Mouse (Mus musculus): ENCODE measurements around the gene Rnf166.

Gene Rnf166

GRCm38 (mm10) chr8:122437708-122438331 is 38.0 kb downstream of the Rnf166 start:
- no peak for DNase-seq (ENCODE audit: low spot score in 2 of 2)

GRCm38 (mm10) chr8:122436586-122437125 is 39.2 kb downstream of the Rnf166 start:
- DNase-seq (ENCODE audit: low spot score in 2 of 2) = no peak

GRCm38 (mm10) chr8:122436146-122436545 is 39.7 kb downstream of the Rnf166 start:
- no peak for DNase-seq (ENCODE audit: low spot score in 2 of 2)

GRCm38 (mm10) chr8:122435375-122435774 is 40.5 kb downstream of the Rnf166 start:
- DNase-seq (ENCODE audit: low spot score in 2 of 2) = no peak

DNA sequence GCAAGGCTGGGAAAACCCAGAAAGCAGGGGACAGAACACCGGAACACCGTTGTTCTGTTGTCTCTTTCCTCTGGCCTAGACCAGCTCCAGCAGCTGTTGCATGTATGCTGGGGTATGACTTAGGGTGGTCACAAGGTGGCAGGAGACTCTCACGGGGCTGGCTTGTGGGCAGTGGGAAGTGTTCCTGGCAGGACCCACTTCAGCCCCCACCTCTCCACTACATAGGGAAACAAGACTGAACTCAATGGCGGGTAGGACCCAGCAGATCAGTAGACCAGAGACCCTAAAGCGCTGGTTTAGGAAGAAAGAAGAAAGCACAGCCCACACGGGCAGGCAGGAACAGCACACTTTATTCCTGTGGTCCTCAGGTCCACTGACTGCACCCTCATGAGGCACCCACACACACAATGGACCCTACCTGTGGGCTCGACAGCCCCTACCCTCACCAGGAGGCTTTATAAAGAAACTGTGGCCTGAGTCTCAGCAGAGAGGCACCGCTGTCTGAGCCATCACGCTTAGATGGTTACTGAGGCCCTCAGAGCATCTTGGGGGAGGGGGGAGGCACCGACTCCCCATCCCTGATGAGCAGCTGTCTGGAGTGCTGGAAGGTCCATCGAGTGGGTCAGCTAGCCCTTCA is 42.5 kb downstream of the Rnf166 start:
- DNase-seq (ENCODE audit: low spot score in 2 of 2) = no peak

DNA sequence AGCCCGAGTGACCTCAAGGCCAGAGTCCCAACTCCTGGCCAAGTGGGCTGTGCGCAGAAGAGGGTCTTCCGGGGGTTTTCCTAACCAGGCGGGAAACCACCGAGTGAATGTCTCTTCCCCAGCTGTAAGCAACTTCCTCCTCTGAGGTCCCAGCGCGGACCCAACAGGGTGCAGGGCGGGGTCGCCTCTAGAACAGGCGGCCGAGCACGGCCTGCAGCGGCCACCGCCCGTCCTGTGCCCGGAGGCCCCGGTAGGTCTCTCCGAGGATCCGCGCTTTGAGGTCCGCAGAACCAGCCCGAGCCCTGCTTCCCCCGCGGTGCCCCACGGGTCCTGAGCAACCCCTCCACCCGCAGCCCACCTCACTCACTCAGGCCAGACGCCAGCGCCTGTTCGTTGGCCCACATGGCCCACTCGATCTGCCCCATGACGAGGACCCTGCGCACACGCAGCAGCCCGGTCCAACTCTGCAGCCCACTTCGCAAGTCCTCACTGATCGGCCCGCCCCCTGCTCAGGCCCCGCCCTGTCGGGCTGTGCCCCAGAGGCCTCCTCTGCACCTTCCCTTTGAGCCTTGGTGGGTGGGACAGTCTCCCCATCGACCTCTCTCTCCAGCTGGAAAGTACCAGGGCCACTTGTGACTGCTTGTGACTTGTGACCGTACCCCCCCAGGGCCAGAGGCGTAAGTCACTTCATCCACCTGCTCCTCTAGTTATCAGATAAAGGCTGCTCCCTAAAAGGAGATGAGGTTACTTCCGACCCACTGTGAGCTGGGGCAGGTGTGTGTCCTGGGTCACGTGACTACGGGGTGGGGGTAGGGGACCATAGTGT is 43.2 kb downstream of the Rnf166 start, which contains the start of gene Cyba:
Gene Cyba, minus strand, starts transcription at position 488 of the 826 bp plus-strand sequence.
- DNase-seq (ENCODE audit: low spot score in 2 of 2) = peak; percentile 57 to 75

DNA sequence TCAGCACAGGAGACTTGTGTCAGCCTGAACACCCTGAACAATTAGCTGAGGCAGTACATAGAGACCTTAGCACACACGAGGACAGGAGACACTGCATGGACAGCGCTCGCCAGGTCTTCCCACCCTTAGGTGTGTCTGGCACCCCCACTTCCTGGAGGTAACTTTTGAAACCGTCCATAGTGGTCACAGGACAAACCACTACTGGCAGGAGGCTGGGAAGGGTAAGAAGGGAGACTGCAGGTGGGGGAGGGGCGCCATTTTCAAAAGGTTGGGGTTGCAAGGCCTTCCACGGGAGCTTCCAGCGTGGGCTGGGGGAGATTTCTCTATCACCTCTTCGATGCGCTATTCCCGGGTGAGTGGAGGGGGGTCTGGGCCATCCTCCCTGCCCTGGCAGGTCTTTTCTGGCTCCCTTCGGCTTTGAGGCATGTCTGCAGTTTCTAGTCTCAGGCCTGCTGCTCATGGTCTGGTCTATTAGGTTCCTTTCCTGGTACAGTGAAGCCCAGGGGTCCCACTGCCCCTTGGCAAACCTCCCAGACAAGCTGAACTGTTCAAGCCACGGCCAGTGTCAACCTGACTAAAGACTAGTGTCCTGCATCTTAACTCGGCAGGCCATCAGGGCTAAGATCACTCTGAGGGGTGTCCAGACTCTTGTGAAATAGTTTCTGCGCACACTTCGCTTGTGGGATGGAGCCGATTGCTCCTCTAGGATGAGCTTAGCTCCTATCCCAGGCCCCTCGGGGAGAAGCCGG is 44.0 kb downstream of the Rnf166 start:
- DNase-seq (ENCODE audit: low spot score in 2 of 2) = peak in 1 of 2 experiments; percentile 23

DNA sequence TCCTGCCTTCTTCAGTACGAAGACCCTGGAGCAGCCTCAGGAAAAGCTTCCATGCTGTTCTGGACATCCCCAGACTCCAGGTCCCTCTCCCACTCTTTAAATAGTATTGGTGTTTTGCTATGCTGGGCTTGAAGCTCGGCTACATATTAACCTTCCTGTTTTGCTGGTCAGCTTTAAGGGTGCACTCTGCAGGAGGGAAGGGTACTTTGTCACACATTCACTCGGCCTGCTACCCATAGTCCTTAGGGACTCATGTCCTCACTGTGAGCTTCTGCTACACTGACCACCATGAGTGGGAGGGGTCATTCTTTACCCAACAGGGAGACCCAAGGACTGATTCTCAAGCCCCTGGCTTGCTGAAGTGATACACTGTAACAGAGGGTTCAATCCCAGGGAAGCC is 45.2 kb downstream of the Rnf166 start:
- DNase-seq (ENCODE audit: low spot score in 2 of 2) = no peak

DNA sequence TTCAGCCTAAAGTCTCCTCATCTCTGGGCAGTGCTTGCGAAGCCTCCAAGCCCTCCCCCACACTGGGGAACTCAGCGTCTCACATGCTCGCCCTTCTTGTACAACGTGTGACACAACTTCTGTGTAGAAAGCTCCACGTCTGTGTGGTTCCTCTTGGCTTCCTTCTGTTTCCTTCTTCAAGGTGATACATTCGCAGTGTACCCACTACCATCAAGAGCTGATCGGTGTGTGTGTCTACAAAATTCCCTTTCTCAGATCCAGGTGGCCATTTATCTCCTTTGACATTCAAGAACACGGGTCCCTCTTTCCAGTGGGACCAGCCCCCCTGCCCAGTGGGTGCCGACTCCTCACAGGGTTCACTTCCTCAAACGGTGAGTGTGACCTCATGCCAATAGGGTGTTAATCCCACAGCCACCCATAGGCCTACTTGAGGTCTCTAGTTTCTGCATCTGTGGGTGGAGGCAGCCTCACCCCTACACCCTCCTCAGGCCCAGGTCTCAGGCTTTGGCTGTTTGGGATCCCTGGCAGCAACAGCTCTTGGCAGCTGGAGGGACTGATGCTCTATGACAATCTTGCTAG is 45.7 kb downstream of the Rnf166 start:
- peak in 1 of 2 experiments; percentile 37 for DNase-seq (ENCODE audit: low spot score in 2 of 2)

GRCm38 (mm10) chr8:122428163-122428562 is 47.7 kb downstream of the Rnf166 start:
- peak in 1 of 2 experiments; percentile 19 for DNase-seq (ENCODE audit: low spot score in 2 of 2)

DNA sequence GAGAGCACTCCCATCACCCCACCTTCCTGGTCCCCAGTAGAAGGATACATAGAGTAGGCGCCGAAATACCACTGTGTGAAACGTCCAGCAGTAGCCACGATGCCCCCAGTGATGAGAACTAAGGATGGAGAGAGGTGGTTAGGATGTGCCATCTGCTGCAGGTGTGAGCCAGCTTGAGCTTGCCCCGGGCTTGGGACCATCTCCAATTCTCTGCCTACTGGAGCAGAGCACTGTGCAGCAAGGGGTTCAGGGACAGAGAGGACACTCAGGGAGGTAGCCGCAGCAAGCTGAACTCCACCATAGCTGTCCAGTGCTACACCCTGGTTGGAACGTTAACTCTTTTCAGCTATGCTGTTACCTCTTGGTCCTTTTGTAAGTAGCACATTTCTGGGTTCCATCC is 48.3 kb downstream of the Rnf166 start:
- no peak for DNase-seq (ENCODE audit: low spot score in 2 of 2)

DNA sequence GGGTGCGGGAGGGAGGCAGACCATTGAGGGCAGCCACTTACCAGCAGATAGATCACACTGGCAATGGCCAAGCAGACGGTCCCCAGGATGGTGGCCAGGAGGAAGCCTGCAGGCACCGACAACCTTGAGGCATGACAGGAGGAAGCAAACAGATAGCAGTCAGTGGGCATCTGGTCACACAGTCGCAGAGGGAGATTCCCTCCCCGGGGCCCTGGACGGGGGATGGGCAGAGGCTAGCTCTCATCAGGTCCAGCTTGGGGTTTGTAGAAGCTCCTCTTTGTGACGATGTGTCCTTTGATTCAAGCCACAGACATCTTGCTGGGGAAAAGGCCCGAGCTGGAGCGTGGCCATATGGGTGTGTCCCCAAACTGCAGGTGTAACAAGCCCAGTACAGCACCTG is 49.7 kb downstream of the Rnf166 start:
- DNase-seq (ENCODE audit: low spot score in 2 of 2) = no peak

DNA sequence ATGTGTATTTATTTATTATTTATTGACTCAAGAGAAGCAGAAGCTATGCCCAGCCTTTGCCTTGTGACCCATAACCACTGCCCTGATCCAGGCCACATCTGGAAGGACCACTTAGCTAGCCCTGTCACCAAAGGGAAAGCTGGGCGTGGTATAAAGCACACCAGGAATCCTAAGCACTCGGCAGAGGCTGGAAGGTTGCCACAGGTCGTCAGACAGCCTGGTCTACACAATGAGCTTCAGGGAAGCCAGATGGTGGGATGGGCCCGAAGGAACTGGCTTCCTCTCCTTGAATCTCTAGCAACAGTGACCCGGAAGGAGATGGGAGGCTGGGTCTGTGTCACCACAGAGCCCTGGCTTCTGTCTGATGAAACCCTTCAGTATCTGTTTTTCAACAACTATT is 52.2 kb downstream of the Rnf166 start:
- DNase-seq (ENCODE audit: low spot score in 2 of 2) = no peak

DNA sequence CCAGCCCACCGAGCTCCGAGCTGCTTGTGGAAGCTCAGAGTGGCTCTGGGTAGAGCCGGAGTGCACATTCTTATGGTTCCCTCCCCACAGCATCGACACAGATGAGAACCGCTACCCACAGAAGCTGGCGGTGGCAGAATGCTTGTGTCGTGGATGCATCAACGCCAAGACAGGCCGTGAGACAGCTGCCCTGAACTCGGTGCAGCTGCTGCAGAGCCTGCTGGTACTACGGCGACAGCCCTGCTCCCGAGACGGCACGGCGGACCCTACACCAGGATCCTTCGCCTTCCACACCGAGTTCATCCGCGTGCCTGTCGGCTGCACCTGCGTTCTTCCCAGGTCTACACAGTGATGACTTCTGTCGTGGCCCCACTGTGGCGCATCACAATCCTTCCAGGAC is 52.6 kb downstream of the Rnf166 start:
- no peak for DNase-seq (ENCODE audit: low spot score in 2 of 2)

DNA sequence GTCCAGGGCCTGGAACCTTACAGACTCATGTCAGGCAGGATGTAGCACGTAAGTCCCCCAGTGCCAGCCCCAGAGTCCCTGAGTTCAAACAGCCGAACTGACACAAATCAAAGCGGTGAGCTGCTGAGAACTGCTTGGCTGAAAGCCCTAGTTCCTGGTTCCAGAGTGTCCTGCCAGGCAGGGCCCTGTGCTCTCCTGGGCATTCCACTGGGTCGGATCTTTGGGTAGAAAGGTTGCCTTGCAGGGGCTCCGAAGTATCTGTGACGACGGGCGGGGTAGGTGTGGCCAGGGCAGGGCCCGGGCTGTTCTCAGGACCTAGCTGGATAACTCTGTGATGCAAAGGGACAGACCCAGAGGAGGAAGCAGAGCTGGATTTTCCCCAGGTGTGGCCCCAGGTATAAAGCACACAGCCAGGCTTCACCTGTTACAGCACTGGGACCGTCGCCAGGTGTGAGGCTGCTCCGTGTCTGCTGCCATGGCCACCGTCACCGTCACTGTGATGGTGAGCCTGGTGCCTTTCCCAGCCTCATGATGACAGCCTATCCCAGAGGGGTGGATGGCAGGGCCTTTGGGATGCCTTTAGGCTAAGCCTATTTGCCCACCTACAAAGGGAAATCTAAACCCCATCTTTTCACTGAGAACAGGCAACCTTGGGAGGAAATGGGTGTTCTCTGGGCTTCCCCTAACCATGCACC is 54.3 kb downstream of the Rnf166 start, which contains the start of gene Il17c:
Gene Il17c, plus strand, starts transcription at position 645 of the 695 bp plus-strand sequence.
- DNase-seq (ENCODE audit: low spot score in 2 of 2) = no peak

- DNase-seq (ENCODE audit: low spot score in 2 of 2) = no peak
Observed at GRCm38 (mm10) chr8:122419881-122420555, 55.8 kb downstream of the Rnf166 start.
